Mouse (Mus musculus): Measurements from ENCODE around the gene L3hypdh.

DNA sequence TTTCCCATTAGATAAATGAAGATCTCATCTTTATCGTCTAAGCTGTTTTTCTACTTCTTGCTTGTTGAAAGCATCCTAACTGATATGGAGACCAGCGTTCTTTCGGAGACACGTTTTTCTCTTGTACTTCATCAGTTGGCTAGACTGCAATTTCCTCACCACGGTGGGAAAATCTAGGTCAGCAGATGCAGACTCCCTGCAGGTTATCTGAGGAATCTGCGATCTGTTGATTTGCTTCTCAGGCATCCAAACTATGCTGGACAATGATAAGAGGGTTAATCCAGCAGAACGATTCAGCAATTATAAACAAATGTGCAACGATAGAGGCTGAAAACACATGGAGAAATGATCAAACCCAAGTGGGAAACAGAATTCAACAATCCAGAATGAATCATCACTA, 45.7 kb downstream of the L3hypdh start:
- TF ChIP-seq CTCF (IDR thresholded peaks at IDR 0.05; ENCODE audit: low read depth, low read length) (no peak), POLR2A (IDR thresholded peaks at IDR 0.05; ENCODE audit: insufficient read depth, low read length) (no peak)

All from ES-Bruce4 (cell line).